Mouse (Mus musculus): ENCODE measurements around the gene Pappa2. TPM values are rescaled to one million over a fixed set of nuclear protein-coding genes. Genes with fewer than 3 reads are reported as not detected.

Pappa2 gene
- polyA plus RNA-seq, 1 experiment from 2014 or later = 0.67 TPM

DNA sequence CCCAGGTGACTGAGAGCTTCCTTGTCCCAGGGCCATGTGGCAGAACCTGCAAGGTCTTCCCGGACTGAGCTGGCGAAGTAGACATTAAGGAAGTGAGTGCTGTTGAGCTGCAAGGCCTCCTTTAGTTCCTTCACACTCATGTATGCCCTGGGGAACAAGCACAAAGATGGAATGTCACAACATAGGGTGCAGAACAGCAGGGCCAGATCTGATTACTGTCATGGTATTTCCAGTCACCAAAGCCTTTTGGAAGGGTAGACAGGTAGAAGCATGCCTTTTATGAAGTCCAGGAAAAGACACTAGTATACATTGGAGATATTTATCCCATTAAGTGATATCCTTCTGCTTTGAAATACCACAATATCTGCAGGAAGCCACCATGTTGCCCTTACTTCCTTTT lies 108.9 kb downstream of the Pappa2 start:
- DNase-seq (ENCODE audit: low spot score) (no peak), ATAC-seq (ENCODE audit: low FRiP score) (no peak)
- H3K9me3 ChIP-seq (ENCODE audit: control insufficient read depth, low read length) = no peaks in the 10 kb centered on the region
- H3K4me2 ChIP-seq (replicated peaks) = no peak overlapping the region
- no peak overlapping the region for H3K9ac ChIP-seq
- H3K27me3 ChIP-seq (ENCODE audit: control insufficient read depth, insufficient read depth, low read length) = no peaks in the 10 kb centered on the region
- H3K27ac ChIP-seq = no peak overlapping the region
- H3K36me3 ChIP-seq (replicated peaks; ENCODE audit: control insufficient read depth, insufficient read depth) = no peaks in the 10 kb centered on the region
- H3K4me1 ChIP-seq (replicated peaks; ENCODE audit: control insufficient read depth, insufficient read depth, low read length) = no peaks in the 10 kb centered on the region
- 95% methylated on average over 2 of the region's 2 CpGs for WGBS
- H3K4me3 ChIP-seq (replicated peaks; ENCODE audit: low read length) = no peak overlapping the region

DNA sequence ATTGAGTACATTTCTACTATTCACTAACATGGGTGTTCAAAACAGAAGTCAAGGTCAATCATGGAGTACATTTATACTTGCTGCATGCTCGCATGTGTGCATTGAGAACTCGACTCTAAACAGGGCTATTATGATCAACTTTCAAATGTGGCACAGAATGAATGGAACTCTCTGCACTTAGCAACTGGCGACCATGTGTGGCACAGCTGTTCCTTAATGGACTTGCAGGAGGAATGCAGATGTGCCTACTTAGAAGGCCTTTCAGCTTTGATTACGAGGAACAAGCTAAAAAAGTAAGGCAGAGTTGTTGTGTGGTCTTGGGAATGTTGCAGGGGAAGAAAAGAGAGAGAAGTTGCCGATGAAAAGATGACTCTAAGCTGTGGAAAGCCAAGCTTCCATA lies 120.1 kb downstream of the Pappa2 start:
- Histone ChIP-seq H3K9me3 (ENCODE audit: control insufficient read depth, low read length) (no peaks in the 10 kb centered on the region), H3K4me2 (replicated peaks) (no peak overlapping the region), H3K4me3 (replicated peaks; ENCODE audit: low read length) (no peak overlapping the region), H3K27me3 (ENCODE audit: control insufficient read depth, insufficient read depth, low read length) (no peaks in the 10 kb centered on the region), H3K9ac (no peak overlapping the region), H3K27ac (no peak overlapping the region), H3K4me1 (replicated peaks; ENCODE audit: control insufficient read depth, insufficient read depth, low read length) (no peaks in the 10 kb centered on the region), H3K36me3 (replicated peaks; ENCODE audit: control insufficient read depth, insufficient read depth) (no peaks in the 10 kb centered on the region)
- ATAC-seq (ENCODE audit: low FRiP score) = no peak
- no peak for DNase-seq (ENCODE audit: low spot score)
- WGBS = 73% methylated on average over 5 of the region's 5 CpGs

DNA sequence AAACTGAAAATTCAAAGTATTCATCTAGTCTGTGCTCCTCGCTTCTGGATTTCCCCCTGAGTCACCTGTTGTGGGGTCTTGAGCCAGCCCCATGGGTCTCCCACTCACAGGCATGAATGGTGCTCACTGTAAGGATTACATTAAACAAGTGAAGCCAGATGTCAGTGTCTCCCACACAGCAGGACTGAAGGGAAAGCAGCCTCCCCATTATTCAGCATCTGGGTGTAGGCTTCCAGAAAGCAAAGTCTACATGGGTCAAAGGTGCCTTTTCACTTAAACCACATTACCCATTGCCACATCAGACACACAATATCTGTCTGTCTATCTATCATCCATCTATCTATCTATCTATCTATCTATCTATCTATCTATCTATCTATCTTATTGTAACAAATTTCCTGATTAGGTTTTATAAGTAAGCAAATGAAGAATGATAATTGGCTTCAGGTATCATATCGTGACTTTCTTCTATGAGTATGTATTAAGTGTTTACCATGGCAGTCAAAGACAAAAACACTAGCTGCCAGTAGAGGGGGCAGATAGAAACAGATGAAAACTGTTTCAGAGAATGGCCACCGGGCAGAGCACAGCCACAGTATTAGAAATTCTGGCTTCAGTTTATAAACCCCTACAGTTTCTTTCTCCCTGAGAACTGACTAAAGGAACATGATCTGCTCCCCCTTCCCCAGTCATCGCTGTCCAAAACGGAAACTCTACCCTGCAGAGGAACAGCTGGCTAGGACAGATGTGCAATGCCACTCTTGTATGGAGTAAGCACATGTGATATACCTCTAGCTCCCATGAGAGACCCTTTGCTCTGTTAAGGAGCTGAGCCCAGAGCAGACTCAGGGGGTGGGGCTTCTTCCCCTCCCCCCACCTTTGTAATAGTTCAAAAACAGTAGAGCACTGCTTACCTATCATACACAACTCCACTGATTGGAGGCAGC lies 126.1 kb downstream of the Pappa2 start:
- Histone ChIP-seq H3K4me2 (replicated peaks) (no peak overlapping the region), H3K9ac (no peak overlapping the region), H3K9me3 (ENCODE audit: control insufficient read depth, low read length) (no peaks in the 10 kb centered on the region), H3K27ac (no peak overlapping the region), H3K4me3 (replicated peaks; ENCODE audit: low read length) (no peak overlapping the region), H3K27me3 (ENCODE audit: control insufficient read depth, insufficient read depth, low read length) (no peaks in the 10 kb centered on the region), H3K4me1 (replicated peaks; ENCODE audit: control insufficient read depth, insufficient read depth, low read length) (no peaks in the 10 kb centered on the region), H3K36me3 (replicated peaks; ENCODE audit: control insufficient read depth, insufficient read depth) (no peaks in the 10 kb centered on the region)
- 65% methylated on average over 5 of the region's 5 CpGs for WGBS
- DNase-seq (ENCODE audit: low spot score) = no peak
- ATAC-seq (ENCODE audit: low FRiP score) = no peak

DNA sequence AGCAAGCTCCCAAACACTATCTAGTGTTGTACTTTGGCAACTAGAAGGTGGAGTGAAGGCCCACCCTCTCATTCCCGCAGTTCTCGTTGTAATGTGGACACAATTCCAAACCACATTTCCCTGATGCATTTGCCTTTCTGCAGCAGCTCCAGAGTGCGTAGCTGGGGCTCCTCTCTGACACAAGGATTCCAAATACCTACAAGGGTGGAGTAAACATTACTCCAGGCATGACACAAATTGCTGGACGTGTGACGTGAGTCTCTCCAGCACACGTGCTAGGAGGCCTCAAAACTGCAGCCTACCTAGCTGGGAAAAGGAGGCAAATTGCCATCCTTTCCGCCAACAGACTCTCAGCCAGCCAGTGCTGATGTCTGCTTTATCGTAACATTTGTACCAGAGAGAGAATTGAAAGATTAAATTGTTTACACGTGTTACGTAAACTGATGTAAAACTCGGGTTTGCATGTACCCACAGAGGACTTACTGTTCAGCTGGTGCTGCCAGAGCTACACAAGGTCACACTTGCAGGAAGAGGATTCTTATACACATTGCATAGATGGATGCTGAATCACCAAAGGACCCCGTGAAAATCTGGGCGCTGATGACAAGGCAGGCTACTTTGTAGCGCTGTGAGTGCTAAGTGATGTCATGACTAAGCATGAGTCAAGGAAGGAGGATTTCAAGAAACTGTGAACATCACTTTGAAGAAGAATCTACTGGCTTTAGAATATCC lies 127.3 kb downstream of the Pappa2 start:
- Histone ChIP-seq H3K27me3 (ENCODE audit: control insufficient read depth, insufficient read depth, low read length) (no peaks in the 10 kb centered on the region), H3K4me1 (replicated peaks; ENCODE audit: control insufficient read depth, insufficient read depth, low read length) (no peaks in the 10 kb centered on the region), H3K9me3 (ENCODE audit: control insufficient read depth, low read length) (no peaks in the 10 kb centered on the region), H3K9ac (no peak overlapping the region), H3K4me3 (replicated peaks; ENCODE audit: low read length) (no peak overlapping the region), H3K36me3 (replicated peaks; ENCODE audit: control insufficient read depth, insufficient read depth) (no peaks in the 10 kb centered on the region), H3K27ac (no peak overlapping the region), H3K4me2 (replicated peaks) (no peak overlapping the region)
- DNase-seq (ENCODE audit: low spot score) (no peak), ATAC-seq (ENCODE audit: low FRiP score) (no peak)
- WGBS = 91% methylated on average over 14 of the region's 14 CpGs

DNA sequence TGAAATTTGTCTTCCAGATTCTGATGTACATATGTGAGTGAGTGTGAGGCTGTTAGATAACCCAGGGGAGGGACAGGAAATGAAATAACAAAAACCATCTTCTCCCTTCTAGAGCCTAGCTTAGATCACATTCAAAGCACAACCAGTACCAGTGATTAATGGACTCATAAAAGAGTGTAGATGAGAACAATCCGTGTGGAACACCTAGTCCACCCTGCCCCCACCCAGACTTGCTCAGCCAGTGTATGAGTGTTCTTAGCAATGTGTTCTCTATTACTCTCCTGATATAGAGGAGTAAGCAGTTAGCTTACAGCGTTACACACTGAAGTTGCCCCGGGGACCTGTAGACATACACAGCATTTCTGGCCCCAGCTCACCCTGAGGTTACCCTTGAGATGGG lies 129.8 kb downstream of the Pappa2 start:
- Histone ChIP-seq H3K27ac (no peak overlapping the region), H3K4me2 (replicated peaks) (no peak overlapping the region), H3K27me3 (ENCODE audit: control insufficient read depth, insufficient read depth, low read length) (no peaks in the 10 kb centered on the region), H3K4me3 (replicated peaks; ENCODE audit: low read length) (no peak overlapping the region), H3K9me3 (ENCODE audit: control insufficient read depth, low read length) (no peaks in the 10 kb centered on the region), H3K4me1 (replicated peaks; ENCODE audit: control insufficient read depth, insufficient read depth, low read length) (no peaks in the 10 kb centered on the region), H3K36me3 (replicated peaks; ENCODE audit: control insufficient read depth, insufficient read depth) (no peaks in the 10 kb centered on the region), H3K9ac (no peak overlapping the region)
- ATAC-seq (ENCODE audit: low FRiP score) (no peak), DNase-seq (ENCODE audit: low spot score) (no peak)
- WGBS = 80% methylated on average over 3 of the region's 3 CpGs

DNA sequence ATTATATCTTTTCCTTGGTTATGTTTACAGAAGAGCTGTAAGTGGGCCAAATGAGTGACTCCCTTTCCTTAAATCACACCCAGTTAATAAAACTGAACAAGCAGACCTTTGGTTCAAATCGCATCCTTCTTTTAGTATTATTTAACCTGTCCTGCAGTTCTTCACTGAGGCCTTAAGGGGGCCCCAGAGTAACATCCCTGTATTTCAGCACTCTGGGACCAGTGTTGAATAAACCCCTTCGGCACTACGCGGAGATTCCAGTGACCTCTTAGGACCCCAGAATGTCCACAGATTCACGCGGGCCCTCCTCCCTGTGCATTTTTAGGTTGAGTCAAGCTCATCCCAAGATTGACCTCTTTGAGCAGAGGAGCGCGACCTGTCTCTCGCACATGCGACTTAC lies 135.7 kb downstream of the Pappa2 start:
- ATAC-seq (ENCODE audit: low FRiP score) = no peak
- Histone ChIP-seq H3K27ac (no peak overlapping the region), H3K4me3 (replicated peaks; ENCODE audit: low read length) (no peak overlapping the region), H3K27me3 (ENCODE audit: control insufficient read depth, insufficient read depth, low read length) (no peaks in the 10 kb centered on the region), H3K4me2 (replicated peaks) (no peak overlapping the region), H3K9me3 (ENCODE audit: control insufficient read depth, low read length) (no peaks in the 10 kb centered on the region), H3K36me3 (replicated peaks; ENCODE audit: control insufficient read depth, insufficient read depth) (no peaks in the 10 kb centered on the region), H3K4me1 (replicated peaks; ENCODE audit: control insufficient read depth, insufficient read depth, low read length) (no peaks in the 10 kb centered on the region), H3K9ac (no peak overlapping the region)
- WGBS = 69% methylated on average over 10 of the region's 10 CpGs
- no peak for DNase-seq (ENCODE audit: low spot score)

DNA sequence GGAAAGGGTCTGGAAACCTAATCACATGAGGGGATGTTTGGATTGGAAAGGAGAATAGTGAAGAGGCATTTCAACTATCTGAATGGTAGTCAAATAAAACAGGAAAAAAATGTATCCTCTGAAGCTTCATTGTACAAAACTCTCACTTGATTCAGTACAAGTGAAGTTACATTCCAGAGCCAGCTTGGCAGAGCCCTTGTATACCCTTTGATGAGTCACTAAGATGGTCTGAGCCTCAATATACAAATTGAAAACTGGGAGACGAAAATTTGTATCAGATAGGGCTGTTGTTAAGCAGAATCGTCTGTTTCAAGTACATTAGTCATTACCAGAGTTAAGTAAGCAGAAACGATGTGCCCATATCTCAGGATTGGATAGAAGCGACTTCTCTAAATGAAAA lies 143.1 kb downstream of the Pappa2 start:
- Histone ChIP-seq H3K4me2 (replicated peaks) (no peak overlapping the region), H3K4me1 (replicated peaks; ENCODE audit: control insufficient read depth, insufficient read depth, low read length) (no peaks in the 10 kb centered on the region), H3K27me3 (ENCODE audit: control insufficient read depth, insufficient read depth, low read length) (no peaks in the 10 kb centered on the region), H3K9ac (no peak overlapping the region), H3K9me3 (ENCODE audit: control insufficient read depth, low read length) (no peaks in the 10 kb centered on the region), H3K36me3 (replicated peaks; ENCODE audit: control insufficient read depth, insufficient read depth) (no peaks in the 10 kb centered on the region), H3K4me3 (replicated peaks; ENCODE audit: low read length) (no peak overlapping the region), H3K27ac (no peak overlapping the region)
- no peak for DNase-seq (ENCODE audit: low spot score)
- no peak for ATAC-seq (ENCODE audit: low FRiP score)
- WGBS = 85% methylated on average over 4 of the region's 4 CpGs

DNA sequence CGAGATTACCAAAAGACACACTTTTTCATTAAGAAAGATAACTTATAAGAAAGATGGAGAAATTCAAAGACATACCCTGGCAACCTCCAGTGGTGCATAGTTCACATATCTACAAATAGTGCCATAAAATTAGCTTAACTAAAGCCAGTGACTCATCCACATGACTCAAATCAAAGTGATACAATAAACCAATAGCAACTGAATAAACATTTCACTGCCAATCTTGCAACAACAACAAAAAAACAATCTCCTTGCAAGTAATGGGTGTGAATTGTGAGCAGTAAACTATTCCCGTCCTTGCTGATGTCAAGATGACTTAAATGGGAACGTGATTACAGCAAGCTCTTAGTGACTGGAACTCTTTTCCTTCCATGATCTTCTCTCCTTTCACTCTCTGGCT lies 150.1 kb downstream of the Pappa2 start:
- Histone ChIP-seq H3K4me1 (replicated peaks; ENCODE audit: control insufficient read depth, insufficient read depth, low read length) (no peaks in the 10 kb centered on the region), H3K9me3 (ENCODE audit: control insufficient read depth, low read length) (no peaks in the 10 kb centered on the region), H3K9ac (no peak overlapping the region), H3K4me3 (replicated peaks; ENCODE audit: low read length) (no peak overlapping the region), H3K27ac (no peak overlapping the region), H3K36me3 (replicated peaks; ENCODE audit: control insufficient read depth, insufficient read depth) (no peaks in the 10 kb centered on the region), H3K4me2 (replicated peaks) (no peak overlapping the region), H3K27me3 (ENCODE audit: control insufficient read depth, insufficient read depth, low read length) (no peaks in the 10 kb centered on the region)
- DNase-seq (ENCODE audit: low spot score) (no peak), ATAC-seq (ENCODE audit: low FRiP score) (no peak)
- WGBS = 83% methylated on average over 3 of the region's 3 CpGs

DNA sequence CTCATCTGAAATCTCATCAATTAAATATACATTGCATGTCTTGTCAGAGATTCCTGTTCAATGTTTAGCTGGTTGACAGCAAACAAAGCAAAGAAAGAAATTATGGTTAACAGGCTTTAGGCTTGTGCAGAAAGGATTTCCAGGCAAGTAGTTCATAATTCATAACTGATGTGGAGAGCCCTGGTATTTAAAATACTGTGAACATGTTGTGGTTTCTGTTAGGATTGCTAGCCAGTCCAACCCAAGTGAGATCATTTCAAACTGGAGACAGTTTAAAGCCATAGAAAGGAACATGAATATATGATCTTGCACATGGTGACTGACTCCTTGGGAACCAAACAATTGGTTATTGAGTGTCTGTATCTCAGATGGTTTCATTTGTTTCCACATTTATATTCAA lies 152.4 kb downstream of the Pappa2 start:
- H3K4me1 ChIP-seq (replicated peaks; ENCODE audit: control insufficient read depth, insufficient read depth, low read length) = no peaks in the 10 kb centered on the region
- no peak overlapping the region for H3K9ac ChIP-seq
- no peaks in the 10 kb centered on the region for H3K36me3 ChIP-seq (replicated peaks; ENCODE audit: control insufficient read depth, insufficient read depth)
- DNase-seq (ENCODE audit: low spot score) (no peak), ATAC-seq (ENCODE audit: low FRiP score) (no peak)
- no peaks in the 10 kb centered on the region for H3K9me3 ChIP-seq (ENCODE audit: control insufficient read depth, low read length)
- no peak overlapping the region for H3K4me3 ChIP-seq (replicated peaks; ENCODE audit: low read length)
- no peak overlapping the region for H3K27ac ChIP-seq
- H3K27me3 ChIP-seq (ENCODE audit: control insufficient read depth, insufficient read depth, low read length) = no peaks in the 10 kb centered on the region
- no peak overlapping the region for H3K4me2 ChIP-seq (replicated peaks)
